Comparison of ENCODE assay signal across 8 mouse cellular contexts in the genomic region with DNA sequence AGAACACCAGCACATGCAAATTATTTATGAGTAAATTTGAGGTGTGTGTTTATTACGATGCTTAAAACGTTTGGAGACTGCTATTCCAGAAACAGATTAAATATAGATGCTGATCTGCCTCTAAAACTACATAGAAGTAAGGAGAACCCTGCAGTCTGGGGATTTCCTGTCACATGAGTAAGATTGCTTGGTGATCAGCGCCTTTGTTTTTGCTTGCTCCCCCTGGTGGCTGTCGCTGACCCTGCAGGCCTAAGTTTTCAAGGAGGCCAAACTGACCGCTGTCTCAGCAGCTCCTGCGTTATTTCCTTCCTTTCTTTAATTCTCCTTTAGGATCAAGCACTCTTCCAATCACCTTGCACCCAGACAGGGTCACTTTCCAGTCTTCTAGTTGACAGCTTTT. TPM values are rescaled to one million over a fixed set of nuclear protein-coding genes. Genes with fewer than 3 reads are reported as not detected.
DNase-seq lines count a peak whose midpoint lies in the region.

No protein-coding gene starts in this region.

- peak; percentile 74 to 76 for DNase-seq in CD8-positive naive resting alpha-beta T cell, adult 2 months (ENCODE audit: low read depth in 2 of 2, low spot score in 2 of 2)
- peak; percentile 38 for DNase-seq in adrenal gland, adult 8-10 months
- DNase-seq in embryo, embryonic 9.5 days (ENCODE audit: extremely low spot score), result peak; percentile 73
- peak; percentile 79 for DNase-seq in heart, adult 8-10 months (ENCODE audit: low spot score)
- peak; percentile 75 for DNase-seq in layer of hippocampus, adult 11-12 months (ENCODE audit: low spot score)
- DNase-seq in lung, postnatal 14 days, result peak; percentile 84
- peak; percentile 49 for DNase-seq in retina, postnatal 7 days (ENCODE audit: low read depth, low spot score)
- peak; percentile 62 for DNase-seq in urinary bladder, adult 2 months (ENCODE audit: low spot score)

RNA-seq across cellular contexts. Expression of a gene that starts 11.0 kb away (rescaled TPM):
- total RNA-seq in adrenal gland, adult 8-10 months (2022), result 10 to 100 TPM; 25.7 to 36.3 (median 29.4) TPM
- total RNA-seq in heart, adult 8-10 months (2022), result 1 to 10 TPM; 2.8 to 6.1 (median 3.8) TPM
- polyA plus RNA-seq in urinary bladder, adult 2 months (2012; rRNA removed), result 2.7 and 3.2 TPM in 2 replicates

Comparison
In these comparisons a context has a peak if more than half of its experiments do, and no peak if none do; other contexts are left out.
1. Peak in every context shown above with its lines: DNase-seq.